16 mouse cellular contexts compared by ENCODE assay signal in the genomic region with DNA sequence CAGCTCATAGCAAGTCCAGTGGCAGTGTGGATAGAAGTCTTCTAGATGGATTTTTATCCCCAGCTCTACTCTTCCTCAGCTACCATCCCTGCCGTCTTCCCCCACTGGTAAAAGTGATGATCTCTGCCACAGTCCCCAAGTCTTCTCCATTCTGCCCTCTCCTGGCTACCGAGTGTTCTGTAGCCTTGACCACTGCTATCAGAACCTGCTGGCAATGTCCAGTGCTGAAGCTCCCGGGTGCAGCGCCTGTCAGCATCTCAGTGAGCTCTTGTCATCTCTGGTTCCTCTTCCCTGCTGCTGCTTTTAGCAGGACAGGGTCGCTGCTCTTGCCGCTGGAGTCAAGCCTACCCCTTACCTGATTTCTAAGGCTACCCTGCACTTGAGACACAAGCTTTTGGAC.
DNase-seq lines count a peak whose midpoint lies in the region; ATAC-seq and TF ChIP-seq lines count a peak whose summit lies in the region.
"Had no signal": no experiment of that assay in that cellular context is flagged by ENCODE, and none has a peak within 500 bp of the region (broad histone marks: within the 10 kb centered on the region; RNA-seq: fewer than 3 reads in every experiment).

No protein-coding gene starts in this region.

- no peak for DNase-seq in forebrain, postnatal 0 days
- DNase-seq in forebrain, embryonic 14.5 days (ENCODE audit: low spot score) = no peak
- DNase-seq in left cerebral cortex, postnatal 4 days = peak; percentile 3
- DNase-seq in left cerebral cortex, postnatal 25 days (ENCODE audit: low spot score in 2 of 2) = no peak
- peak; percentile 44 for DNase-seq in embryo, embryonic 10.5 days (ENCODE audit: low spot score)
- DNase-seq in spleen, adult 12 weeks (ENCODE audit: low spot score) = no peak
- no peak for DNase-seq in ovary, postnatal 36 days (ENCODE audit: low spot score)
- DNase-seq: cerebellum, adult 11 months; kidney, postnatal 14 days had no signal

- no peak for ATAC-seq in forebrain, postnatal 0 days
- ATAC-seq in forebrain, embryonic 14.5 days = no peak

- no peak for TF ChIP-seq EP300 in ES-Bruce4 (IDR thresholded peaks at IDR 0.05; ENCODE audit: insufficient read depth, low read depth, low read length)

- WGBS in forebrain, postnatal 0 days = 39% methylated on average over 6 of the region's 6 CpGs
- 35% methylated on average over 6 of the region's 6 CpGs for WGBS in forebrain, embryonic 14.5 days

- H3K4me2 ChIP-seq in forebrain, postnatal 0 days (ENCODE audit: low read depth) = no peak overlapping the region
- H3K4me2 ChIP-seq in forebrain, embryonic 14.5 days (ENCODE audit: low read length) = no peak overlapping the region
- H3K4me2 ChIP-seq: embryonic facial prominence, embryonic 12.5 days; forebrain, embryonic 12.5 days; hindbrain, embryonic 13.5 days; limb, embryonic 15.5 days had no signal

- no peak for TF ChIP-seq POLR2A in ES-Bruce4 (IDR thresholded peaks at IDR 0.05; ENCODE audit: insufficient read depth, low read length)

- no peak overlapping the region for H3K27ac ChIP-seq in forebrain, postnatal 0 days (ENCODE audit: low read depth, low read length)
- H3K27ac ChIP-seq in forebrain, embryonic 14.5 days (ENCODE audit: low read depth, low read length) = no peak overlapping the region
- H3K27ac ChIP-seq in ES-Bruce4 (ENCODE audit: insufficient read depth, low read length) = no peak overlapping the region
- H3K27ac ChIP-seq: embryonic facial prominence, embryonic 12.5 days; forebrain, embryonic 12.5 days; heart, embryonic 10.5 days; hindbrain, embryonic 13.5 days; limb, embryonic 15.5 days had no signal

- H3K4me1 ChIP-seq in forebrain, postnatal 0 days (ENCODE audit: insufficient read depth) = no peaks in the 10 kb centered on the region
- no peaks in the 10 kb centered on the region for H3K4me1 ChIP-seq in forebrain, embryonic 14.5 days (ENCODE audit: control insufficient read depth, insufficient read depth, low read length)
- no peaks in the 10 kb centered on the region for H3K4me1 ChIP-seq in ES-Bruce4 (ENCODE audit: control insufficient read depth, insufficient read depth, low read length)
- H3K4me1 ChIP-seq: forebrain, embryonic 12.5 days; heart, embryonic 10.5 days; hindbrain, embryonic 13.5 days; limb, embryonic 15.5 days; megakaryocyte, embryonic 14.5 days had no signal

- no peaks in the 10 kb centered on the region for H3K9me3 ChIP-seq in forebrain, postnatal 0 days (ENCODE audit: low read length)
- no peaks in the 10 kb centered on the region for H3K9me3 ChIP-seq in forebrain, embryonic 14.5 days (replicated peaks; ENCODE audit: control insufficient read depth, low read length)
- no peaks in the 10 kb centered on the region for H3K9me3 ChIP-seq in ES-Bruce4 (replicated peaks; ENCODE audit: control insufficient read depth, insufficient read depth, low read length, poor library complexity, severe bottlenecking)
- H3K9me3 ChIP-seq: embryonic facial prominence, embryonic 12.5 days; forebrain, embryonic 12.5 days; heart, embryonic 10.5 days; hindbrain, embryonic 13.5 days; limb, embryonic 15.5 days had no signal

- H3K9ac ChIP-seq in forebrain, postnatal 0 days = no peak overlapping the region
- no peak overlapping the region for H3K9ac ChIP-seq in forebrain, embryonic 14.5 days (ENCODE audit: low read length)
- no peak overlapping the region for H3K9ac ChIP-seq in ES-Bruce4 (ENCODE audit: low read depth, poor library complexity, severe bottlenecking)
- H3K9ac ChIP-seq: embryonic facial prominence, embryonic 12.5 days; forebrain, embryonic 12.5 days; hindbrain, embryonic 13.5 days; limb, embryonic 15.5 days had no signal

- H3K4me3 ChIP-seq in forebrain, postnatal 0 days (ENCODE audit: low read depth, low read length) = no peak overlapping the region
- H3K4me3 ChIP-seq in forebrain, embryonic 14.5 days (ENCODE audit: low read depth, low read length) = no peak overlapping the region
- H3K4me3 ChIP-seq in ES-Bruce4 (ENCODE audit: low read depth, low read length) = no peak overlapping the region
- H3K4me3 ChIP-seq: embryonic facial prominence, embryonic 12.5 days; forebrain, embryonic 12.5 days; heart, embryonic 10.5 days; hindbrain, embryonic 13.5 days; limb, embryonic 15.5 days; megakaryocyte, embryonic 14.5 days had no signal

- TF ChIP-seq CTCF in forebrain, postnatal 0 days (IDR thresholded peaks at IDR 0.05; ENCODE audit: low read depth) = 0 out of 2 replicates have a peak, but pooled peaks have one; percentile 14
- TF ChIP-seq CTCF in ES-Bruce4 (IDR thresholded peaks at IDR 0.05; ENCODE audit: low read depth, low read length) = peak; percentile 18

- no peaks in the 10 kb centered on the region for H3K27me3 ChIP-seq in forebrain, postnatal 0 days (ENCODE audit: insufficient read depth, low read length)
- H3K27me3 ChIP-seq in forebrain, embryonic 14.5 days (replicated peaks; ENCODE audit: control insufficient read depth, insufficient read depth, low read length) = no peaks in the 10 kb centered on the region
- no peaks in the 10 kb centered on the region for H3K27me3 ChIP-seq in ES-Bruce4 (ENCODE audit: control insufficient read depth, insufficient read depth, low read length, poor library complexity, severe bottlenecking)
- H3K27me3 ChIP-seq: embryonic facial prominence, embryonic 12.5 days; forebrain, embryonic 12.5 days; hindbrain, embryonic 13.5 days; limb, embryonic 15.5 days; megakaryocyte, embryonic 14.5 days had no signal

- intact Hi-C loops in left cerebral cortex, postnatal 4 days (cut with DNase I) = no loop called here
- intact Hi-C loops in left cerebral cortex, postnatal 25 days (cut with DNase I) = no loop called here

- H3K36me3 ChIP-seq in forebrain, postnatal 0 days (ENCODE audit: insufficient read depth) = no peaks in the 10 kb centered on the region
- no peaks in the 10 kb centered on the region for H3K36me3 ChIP-seq in forebrain, embryonic 14.5 days (ENCODE audit: control insufficient read depth, insufficient read depth, low read length)
- H3K36me3 ChIP-seq in ES-Bruce4 (ENCODE audit: control insufficient read depth, insufficient read depth, low read length, poor library complexity, severe bottlenecking) = no peaks in the 10 kb centered on the region
- H3K36me3 ChIP-seq: embryonic facial prominence, embryonic 12.5 days; forebrain, embryonic 12.5 days; heart, embryonic 10.5 days; hindbrain, embryonic 13.5 days; limb, embryonic 15.5 days had no signal

Comparison
In these comparisons a context has a peak if more than half of its experiments do, and no peak if none do; other contexts are left out.
1. DNase-seq: peak in left cerebral cortex, postnatal 4 days (single experiment) and embryo, embryonic 10.5 days (single experiment); none in forebrain, postnatal 0 days (single experiment), forebrain, embryonic 14.5 days (single experiment), left cerebral cortex, postnatal 25 days (0 of 2), spleen, adult 12 weeks (single experiment) and ovary, postnatal 36 days (single experiment).